Comparison of ENCODE assay signal across 35 mouse cellular contexts in genomic region chr4:61969691-61970090, GRCm38 (mm10).
"Had no signal": no experiment of that assay in that cellular context is flagged by ENCODE, and none has a peak within 500 bp of the region (broad histone marks: within the 10 kb centered on the region; RNA-seq: fewer than 3 reads in every experiment).

No protein-coding gene starts in this region.

- H3K27me3 ChIP-seq: heart, embryonic 12.5 days; heart, embryonic 13.5 days; heart, embryonic 15.5 days; hindbrain, embryonic 12.5 days; hindbrain, embryonic 13.5 days; hindbrain, embryonic 15.5 days; intestine, embryonic 15.5 days; kidney, embryonic 15.5 days had no signal

- H3K27ac ChIP-seq: heart, embryonic 10.5 days; heart, embryonic 13.5 days; heart, embryonic 15.5 days; hindbrain, embryonic 10.5 days; hindbrain, embryonic 12.5 days; hindbrain, embryonic 13.5 days; hindbrain, embryonic 14.5 days; hindbrain, embryonic 15.5 days; hindbrain, postnatal 0 days; intestine, embryonic 15.5 days; kidney, embryonic 15.5 days; kidney, postnatal 0 days; layer of hippocampus, adult 2 months had no signal

- H3K4me2 ChIP-seq: heart, embryonic 11.5 days; heart, embryonic 12.5 days; heart, embryonic 13.5 days; heart, embryonic 15.5 days; hindbrain, embryonic 12.5 days; hindbrain, embryonic 13.5 days; hindbrain, embryonic 14.5 days; hindbrain, embryonic 15.5 days; intestine, embryonic 15.5 days; kidney, embryonic 15.5 days had no signal

- H3K9me3 ChIP-seq: heart, embryonic 10.5 days; heart, embryonic 12.5 days; heart, embryonic 13.5 days; heart, embryonic 15.5 days; hindbrain, embryonic 10.5 days; hindbrain, embryonic 12.5 days; hindbrain, embryonic 13.5 days; hindbrain, embryonic 15.5 days; intestine, embryonic 15.5 days; kidney, embryonic 15.5 days had no signal

- ATAC-seq: hindbrain, embryonic 16.5 days; hindbrain, postnatal 0 days; inflammation-experienced regulatory T-cells, adult 6 months; intestine, embryonic 15.5 days; intestine, embryonic 16.5 days; intestine, postnatal 0 days had no signal

- H3K36me3 ChIP-seq: heart, embryonic 10.5 days; heart, embryonic 12.5 days; heart, embryonic 13.5 days; heart, embryonic 15.5 days; hindbrain, embryonic 10.5 days; hindbrain, embryonic 12.5 days; hindbrain, embryonic 13.5 days; hindbrain, embryonic 15.5 days; intestine, embryonic 15.5 days; kidney, embryonic 15.5 days had no signal

- DNase-seq: heart, postnatal 10 days; heart, postnatal 14 days; heart, postnatal 36 days; heart, postnatal 4 days; kidney, adult 11 months; kidney, adult 18-20 months; kidney, adult 2 months; kidney, adult 8-10 months; kidney, adult 9 months; kidney, postnatal 10 days; kidney, postnatal 14 days; kidney, postnatal 25 days; kidney, postnatal 36 days; kidney, postnatal 4 days; layer of hippocampus, adult 9-11 months; layer of hippocampus, postnatal 36 days had no signal

- H3K4me3 ChIP-seq: heart, embryonic 10.5 days; heart, embryonic 12.5 days; heart, embryonic 13.5 days; heart, embryonic 15.5 days; hindbrain, embryonic 10.5 days; hindbrain, embryonic 12.5 days; hindbrain, embryonic 13.5 days; hindbrain, embryonic 15.5 days; intestine, embryonic 15.5 days; kidney, embryonic 15.5 days; layer of hippocampus, adult 2 months had no signal

- H3K9ac ChIP-seq: heart, embryonic 12.5 days; heart, embryonic 13.5 days; heart, embryonic 15.5 days; hindbrain, embryonic 12.5 days; hindbrain, embryonic 13.5 days; hindbrain, embryonic 14.5 days; hindbrain, embryonic 15.5 days; intestine, embryonic 15.5 days; kidney, embryonic 15.5 days had no signal

- H3K4me1 ChIP-seq: heart, embryonic 10.5 days; heart, embryonic 12.5 days; heart, embryonic 13.5 days; heart, embryonic 15.5 days; hindbrain, embryonic 10.5 days; hindbrain, embryonic 12.5 days; hindbrain, embryonic 13.5 days; hindbrain, embryonic 15.5 days; intestine, embryonic 15.5 days; kidney, embryonic 15.5 days had no signal
